Mouse (Mus musculus): ENCODE results near the gene Hoxa4. TPM values are rescaled to one million over a fixed set of nuclear protein-coding genes. Genes with fewer than 3 reads are reported as not detected.

Hoxa4 gene
- polyA plus RNA-seq, 1 experiment = not detected

- 11% methylated on average over 14 of the region's 14 CpGs for WGBS
- Histone ChIP-seq H3K4me3 (ENCODE audit: insufficient read depth, low read depth, low read length) (no peak overlapping the region), H3K27ac (ENCODE audit: insufficient read depth, low read depth, low read length) (no peak overlapping the region), H3K4me1 (ENCODE audit: control insufficient read depth, insufficient read depth, low read length) (peaks cover 6% of the 10 kb centered on the region)
- TF ChIP-seq CTCF (IDR thresholded peaks at IDR 0.05; ENCODE audit: insufficient read depth, low read depth, low read length) (no peak), POLR2A (IDR thresholded peaks at IDR 0.05; ENCODE audit: insufficient read depth, low read depth, low read length) (no peak)
Observed at GRCm38 (mm10) chr6:52218643-52219215, 27.2 kb upstream of the Hoxa4 start.

GRCm38 (mm10) chr6:52217895-52218642 is 26.5 kb upstream of the Hoxa4 start:
- H3K4me1 ChIP-seq (ENCODE audit: control insufficient read depth, insufficient read depth, low read length) = peaks cover 6% of the 10 kb centered on the region
- 7% methylated on average over 23 of the region's 23 CpGs for WGBS
- H3K27ac ChIP-seq (ENCODE audit: insufficient read depth, low read depth, low read length) = no peak overlapping the region
- no peak overlapping the region for H3K4me3 ChIP-seq (ENCODE audit: insufficient read depth, low read depth, low read length)
- TF ChIP-seq POLR2A (IDR thresholded peaks at IDR 0.05; ENCODE audit: insufficient read depth, low read depth, low read length) = no peak
- TF ChIP-seq CTCF (IDR thresholded peaks at IDR 0.05; ENCODE audit: insufficient read depth, low read depth, low read length) = no peak

DNA sequence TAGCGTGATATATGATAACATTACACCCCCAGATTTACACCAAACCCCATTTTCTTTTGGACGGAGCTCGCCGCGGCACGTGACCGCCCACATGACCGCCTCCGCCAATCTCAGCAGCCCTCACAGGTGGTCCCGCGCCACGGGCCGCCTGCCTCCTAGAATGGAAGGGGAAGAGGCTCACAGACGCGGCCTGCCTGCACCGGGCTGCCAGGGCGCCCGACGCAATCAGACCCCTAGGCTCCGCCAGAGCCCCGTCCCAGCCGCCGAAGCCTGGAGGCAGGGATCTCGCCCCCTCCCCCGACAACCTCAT is 25.9 kb upstream of the Hoxa4 start:
- TF ChIP-seq CTCF (IDR thresholded peaks at IDR 0.05; ENCODE audit: insufficient read depth, low read depth, low read length) (no peak), POLR2A (IDR thresholded peaks at IDR 0.05; ENCODE audit: insufficient read depth, low read depth, low read length) (no peak)
- Histone ChIP-seq H3K4me3 (ENCODE audit: insufficient read depth, low read depth, low read length) (no peak overlapping the region), H3K27ac (ENCODE audit: insufficient read depth, low read depth, low read length) (no peak overlapping the region), H3K4me1 (ENCODE audit: control insufficient read depth, insufficient read depth, low read length) (peaks cover 6% of the 10 kb centered on the region)
- WGBS = 2% methylated on average over 25 of the region's 25 CpGs

- Histone ChIP-seq H3K27ac (ENCODE audit: insufficient read depth, low read depth, low read length) (no peak overlapping the region), H3K4me1 (ENCODE audit: control insufficient read depth, insufficient read depth, low read length) (peaks cover 6% of the 10 kb centered on the region), H3K4me3 (ENCODE audit: insufficient read depth, low read depth, low read length) (no peak overlapping the region)
- WGBS = 4% methylated on average over 60 of the region's 60 CpGs
- no peak for TF ChIP-seq CTCF (IDR thresholded peaks at IDR 0.05; ENCODE audit: insufficient read depth, low read depth, low read length)
- TF ChIP-seq POLR2A (IDR thresholded peaks at IDR 0.05; ENCODE audit: insufficient read depth, low read depth, low read length) = no peak
Observed at GRCm38 (mm10) chr6:52216691-52217458, 25.3 kb upstream of the Hoxa4 start.

DNA sequence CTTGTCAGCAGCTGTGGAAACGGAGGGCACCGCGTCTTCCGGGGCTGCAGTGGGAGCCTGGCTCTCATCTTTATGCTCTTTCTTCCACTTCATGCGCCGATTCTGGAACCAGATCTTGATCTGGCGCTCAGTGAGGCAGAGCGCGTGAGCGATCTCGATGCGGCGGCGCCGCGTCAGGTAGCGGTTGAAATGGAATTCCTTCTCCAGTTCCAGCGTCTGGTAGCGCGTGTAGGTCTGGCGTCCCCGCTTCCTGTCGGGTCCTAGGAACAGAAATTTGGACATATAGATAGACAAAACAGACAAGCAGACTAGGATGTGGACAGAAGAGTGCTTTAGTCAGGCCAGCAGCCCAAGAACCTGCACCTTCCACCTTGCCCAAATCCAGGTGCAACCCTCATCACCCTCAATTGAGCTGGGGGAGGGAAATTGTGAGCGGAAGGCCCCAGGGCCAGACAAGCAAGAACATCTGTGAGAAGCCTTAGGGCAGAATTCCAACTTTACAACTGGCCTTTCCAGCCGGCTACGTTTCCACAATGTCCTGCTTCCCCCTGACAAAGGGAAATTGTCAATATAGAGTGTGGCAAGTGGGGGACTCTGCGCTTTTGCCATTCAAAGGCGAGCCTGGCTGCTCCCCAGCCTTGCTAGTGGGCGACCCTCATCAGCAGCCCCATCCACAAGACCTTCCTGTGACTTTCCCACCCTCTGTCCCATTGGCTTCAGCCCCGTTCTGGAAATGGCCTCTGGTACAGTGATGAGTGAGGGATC is 24.4 kb upstream of the Hoxa4 start:
- TF ChIP-seq POLR2A (IDR thresholded peaks at IDR 0.05; ENCODE audit: insufficient read depth, low read depth, low read length) = no peak
- no peak for TF ChIP-seq CTCF (IDR thresholded peaks at IDR 0.05; ENCODE audit: insufficient read depth, low read depth, low read length)
- Histone ChIP-seq H3K27ac (ENCODE audit: insufficient read depth, low read depth, low read length) (no peak overlapping the region), H3K4me3 (ENCODE audit: insufficient read depth, low read depth, low read length) (no peak overlapping the region), H3K4me1 (ENCODE audit: control insufficient read depth, insufficient read depth, low read length) (no peaks in the 10 kb centered on the region)
- 3% methylated on average over 30 of the region's 30 CpGs for WGBS

DNA sequence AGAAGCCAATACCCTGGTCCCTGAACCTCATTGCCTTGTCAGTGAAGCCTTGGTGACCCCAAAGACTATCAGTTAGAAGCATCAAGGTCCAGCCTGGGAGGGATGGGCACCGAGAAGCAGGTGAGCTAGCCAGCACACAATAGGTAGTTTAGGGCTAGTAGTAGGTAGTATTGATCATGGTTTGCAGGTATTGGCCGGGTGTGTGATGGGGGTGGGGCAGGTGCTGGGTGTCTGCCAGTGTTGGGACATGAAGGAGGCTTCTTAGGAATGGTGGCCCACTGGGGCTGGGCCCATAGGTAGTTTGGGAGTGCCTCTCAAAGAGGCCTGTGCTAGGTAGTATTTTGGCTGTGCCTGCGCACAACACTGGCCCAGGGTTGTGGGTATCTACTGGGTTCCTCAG is 23.5 kb upstream of the Hoxa4 start:
- no peaks in the 10 kb centered on the region for H3K4me1 ChIP-seq (ENCODE audit: control insufficient read depth, insufficient read depth, low read length)
- H3K4me3 ChIP-seq (ENCODE audit: insufficient read depth, low read depth, low read length) = no peak overlapping the region
- TF ChIP-seq CTCF (IDR thresholded peaks at IDR 0.05; ENCODE audit: insufficient read depth, low read depth, low read length) (no peak), POLR2A (IDR thresholded peaks at IDR 0.05; ENCODE audit: insufficient read depth, low read depth, low read length) (no peak)
- WGBS = 11% methylated on average over 3 of the region's 3 CpGs
- no peak overlapping the region for H3K27ac ChIP-seq (ENCODE audit: insufficient read depth, low read depth, low read length)

DNA sequence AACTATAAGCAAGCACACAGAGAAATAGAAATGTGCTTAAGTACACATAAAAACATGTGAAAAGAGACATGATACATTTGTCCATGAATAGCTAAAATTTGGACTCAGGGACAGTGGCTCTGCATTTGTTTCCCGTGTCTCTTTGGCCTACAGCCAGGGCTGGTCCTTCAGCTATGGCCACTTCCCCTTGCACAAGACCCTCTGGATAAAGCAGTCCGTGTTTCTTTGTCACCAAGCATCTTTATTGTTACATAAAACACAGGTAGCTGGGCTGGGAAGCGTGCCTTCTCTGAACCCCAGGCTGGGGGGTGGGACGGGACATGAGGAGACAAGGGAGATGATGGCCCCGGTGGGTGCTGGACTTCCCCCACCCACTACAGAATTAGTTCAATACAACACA is 22.7 kb upstream of the Hoxa4 start:
- Histone ChIP-seq H3K4me1 (ENCODE audit: control insufficient read depth, insufficient read depth, low read length) (no peaks in the 10 kb centered on the region), H3K4me3 (ENCODE audit: insufficient read depth, low read depth, low read length) (no peak overlapping the region), H3K27ac (ENCODE audit: insufficient read depth, low read depth, low read length) (no peak overlapping the region)
- WGBS = 18% methylated on average over 5 of the region's 5 CpGs
- TF ChIP-seq POLR2A (IDR thresholded peaks at IDR 0.05; ENCODE audit: insufficient read depth, low read depth, low read length) (no peak), CTCF (IDR thresholded peaks at IDR 0.05; ENCODE audit: insufficient read depth, low read depth, low read length) (no peak)

DNA sequence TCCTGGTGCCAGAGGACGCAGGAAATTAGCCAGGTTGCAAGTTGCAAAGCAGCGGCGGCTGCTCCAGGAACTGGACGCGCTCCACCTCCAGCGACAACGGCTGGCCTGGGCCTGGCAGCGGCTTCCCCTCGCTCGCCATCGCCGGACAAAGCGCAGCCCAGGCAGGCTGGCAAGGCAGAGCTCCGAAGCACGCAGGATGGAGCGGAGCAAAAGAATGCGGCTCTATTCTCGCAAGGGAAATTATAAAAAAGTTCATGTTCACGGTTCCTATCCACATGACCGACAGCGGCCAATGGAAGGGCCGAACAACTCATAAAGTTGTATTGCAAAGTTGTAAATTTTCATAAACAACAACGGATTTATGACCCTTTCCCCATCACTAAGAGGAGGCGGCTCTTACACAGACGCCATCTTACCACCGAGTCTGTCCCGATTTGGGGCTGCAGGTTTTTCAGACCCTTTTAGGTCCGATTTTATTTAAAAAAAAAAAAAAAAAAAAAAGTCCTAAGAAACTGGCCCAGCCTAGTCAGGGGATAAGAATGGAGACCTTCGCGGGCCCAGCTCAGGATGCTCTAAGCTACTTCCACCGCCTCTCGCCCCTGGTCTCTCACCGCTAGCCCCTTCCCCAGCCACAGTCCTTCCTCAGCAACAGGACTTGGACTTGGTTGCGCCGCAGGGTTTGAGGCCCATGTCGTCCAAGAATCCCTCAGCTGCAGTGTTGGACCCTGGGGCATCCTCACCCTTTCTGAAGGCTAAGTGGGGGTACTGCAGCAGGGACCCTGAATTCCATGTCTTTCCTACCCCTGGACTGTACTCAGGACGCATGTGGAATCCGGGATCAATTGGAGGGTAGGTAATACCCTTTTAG is 21.8 kb upstream of the Hoxa4 start, which contains the start of the genes Hoxa3 and Gm28308:
TSS of gene Hoxa3 (minus strand) at position 218 of the 868 bp plus-strand sequence.
TSS of gene Gm28308 (minus strand) at position 221 of the 868 bp plus-strand sequence.
- WGBS = 4% methylated on average over 38 of the region's 38 CpGs
- Histone ChIP-seq H3K4me3 (ENCODE audit: insufficient read depth, low read depth, low read length) (no peak within 1 kb of the TSS), H3K27ac (ENCODE audit: insufficient read depth, low read depth, low read length) (no peak within 1 kb of the TSS), H3K4me1 (ENCODE audit: control insufficient read depth, insufficient read depth, low read length) (no peaks in the 10 kb centered on the region)
- TF ChIP-seq POLR2A (IDR thresholded peaks at IDR 0.05; ENCODE audit: insufficient read depth, low read depth, low read length) (no peak), CTCF (IDR thresholded peaks at IDR 0.05; ENCODE audit: insufficient read depth, low read depth, low read length) (no peak)

Data from olfactory bulb, adult 2 months (tissue).